Mouse (Mus musculus): ENCODE results near the gene Gm4881.

Gene Gm4881

GRCm38 (mm10) chr7:24892125-24892583, 52.1 kb downstream of the Gm4881 start:
- DNase-seq = no peak

GRCm38 (mm10) chr7:24891241-24892124, 52.8 kb downstream of the Gm4881 start:
- no peak for DNase-seq

GRCm38 (mm10) chr7:24890281-24891216, 53.7 kb downstream of the Gm4881 start:
- peak; percentile 71 to 79 for DNase-seq

- DNase-seq = peak; percentile 77 to 92
Measured at GRCm38 (mm10) chr7:24889431-24890220, 54.7 kb downstream of the Gm4881 start.

- DNase-seq = no peak
Measured at GRCm38 (mm10) chr7:24887096-24887495, 57.2 kb downstream of the Gm4881 start.

GRCm38 (mm10) chr7:24886308-24886633, 58.0 kb downstream of the Gm4881 start:
- peak; percentile 53 to 69 for DNase-seq

- no peak for DNase-seq
Measured at GRCm38 (mm10) chr7:24885468-24886307, 58.6 kb downstream of the Gm4881 start.

- peak in 1 of 2 experiments; percentile 34 for DNase-seq
Measured at GRCm38 (mm10) chr7:24884693-24885291, 59.5 kb downstream of the Gm4881 start.

- peak; percentile 99 for DNase-seq
Measured at GRCm38 (mm10) chr7:24883896-24884692, 60.2 kb downstream of the Gm4881 start, which contains the start of gene Rps19. Gene Rps19, plus strand, starts transcription at chr7:24884371.

GRCm38 (mm10) chr7:24882416-24883199, 61.7 kb downstream of the Gm4881 start:
- no peak for DNase-seq

GRCm38 (mm10) chr7:24879620-24880019, 64.7 kb downstream of the Gm4881 start:
- DNase-seq = no peak

GRCm38 (mm10) chr7:24877588-24877987, 66.7 kb downstream of the Gm4881 start:
- no peak for DNase-seq

All from kidney, postnatal 36 days (tissue).